Mouse (Mus musculus) erythroblast, embryonic 14.5 days (primary cell): ENCODE results near the gene Selenom.

ENCODE experiments used
- GATA1 ChIP-seq: IDR thresholded peaks from 2 replicates; pipeline ENCODE4 v1.6.1; 2012; ENCODE audit warnings: low read length, inconsistent platforms, mixed read lengths
- TAL1 ChIP-seq: IDR thresholded peaks from 3 replicates; pipeline ENCODE4 v1.6.1; 2012; ENCODE audit warnings: low read length, inconsistent platforms, mixed read lengths

- TF ChIP-seq TAL1 (no peak), GATA1 (no peak)
These were observed 16.2 kb downstream of the Selenom start for GRCm38 (mm10) chr11:3530731-3531130.
